Mouse (Mus musculus): ENCODE results near the gene Rad54l. TPM values are rescaled to one million over a fixed set of nuclear protein-coding genes. Genes with fewer than 3 reads are reported as not detected.

Rad54l gene
- under 1 TPM; 0.36 to 0.91 TPM for total RNA-seq (2021)
- long read RNA-seq, experiment 1: 0 reads
- long read RNA-seq, experiment 2: 0 reads

DNA sequence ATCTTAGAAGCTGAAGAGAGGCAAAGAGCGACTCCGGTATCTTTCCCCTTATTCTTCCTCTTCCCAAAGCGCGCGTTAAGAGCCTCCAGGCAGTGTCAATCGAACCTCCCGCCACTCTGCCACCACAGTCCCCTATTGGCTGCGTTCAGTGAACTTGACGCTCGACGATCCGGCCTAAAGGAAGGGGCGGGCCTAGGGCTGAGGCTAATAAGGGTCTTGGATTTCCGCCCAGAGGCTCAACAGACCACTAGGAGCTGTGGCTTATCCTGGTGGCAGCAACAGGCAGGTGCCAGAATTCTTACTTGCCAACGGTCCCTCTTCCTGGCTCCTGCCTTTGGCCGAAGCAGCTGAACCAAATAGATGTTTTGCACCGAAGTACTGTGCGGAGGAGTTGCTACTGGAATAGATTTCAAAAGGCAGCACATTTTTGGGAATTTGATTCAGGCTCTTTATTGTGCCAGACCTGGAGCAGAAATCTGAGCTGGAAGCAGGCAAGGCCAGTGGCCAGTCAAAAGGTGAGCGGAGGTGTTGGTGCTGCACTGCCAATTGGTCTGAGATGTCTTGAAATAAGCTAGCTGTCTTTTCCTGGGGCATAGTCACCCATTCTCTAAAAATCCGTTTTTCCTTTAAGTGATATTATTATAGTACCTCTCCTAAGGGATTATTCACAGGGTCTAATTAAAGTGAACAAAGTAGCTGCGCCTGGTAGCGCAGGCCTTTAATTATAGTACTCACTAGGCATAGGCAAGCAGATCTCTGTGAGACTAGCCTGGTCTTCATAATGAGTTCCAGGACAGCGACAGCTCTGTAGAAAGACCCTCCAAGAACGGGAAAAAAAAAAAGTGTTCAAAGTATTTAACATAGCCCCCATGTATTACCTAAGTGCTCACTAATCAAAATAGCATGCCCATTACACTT is at the start of gene Rad54l, which contains the start of gene Pomgnt1:
TSS of gene Rad54l (minus strand) at position 89 of the 918 bp plus-strand sequence.
TSS of gene Pomgnt1 (plus strand) at position 239 of the 918 bp plus-strand sequence.
- peak; percentile 76 for DNase-seq

DNA sequence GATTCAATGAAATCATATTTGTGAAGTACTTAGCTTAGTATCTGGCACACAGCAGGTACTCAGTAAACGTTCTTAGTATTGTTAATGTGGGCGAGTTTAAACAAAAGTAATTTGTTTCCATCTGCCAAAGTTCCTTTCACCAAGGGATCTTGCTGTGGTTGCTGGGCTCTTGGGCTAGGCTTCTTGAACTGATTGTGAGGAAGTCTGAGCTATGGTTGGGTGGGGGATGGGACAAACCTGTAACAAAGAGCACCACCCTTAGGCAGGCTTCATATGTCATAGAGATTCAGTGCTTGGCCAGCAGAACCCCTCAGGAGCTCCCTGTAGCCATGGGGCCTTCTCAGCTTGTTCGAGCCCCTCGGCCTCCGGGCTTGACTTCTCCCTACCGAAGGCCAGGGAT is 49.6 kb upstream of the Rad54l start, which contains the start of the genes 1700042G07Rik and Gm49337:
TSS of gene 1700042G07Rik (plus strand) at position 301 of the 400 bp plus-strand sequence.
TSS of gene Gm49337 (plus strand) at position 313 of the 400 bp plus-strand sequence.
- DNase-seq: no peak

DNA sequence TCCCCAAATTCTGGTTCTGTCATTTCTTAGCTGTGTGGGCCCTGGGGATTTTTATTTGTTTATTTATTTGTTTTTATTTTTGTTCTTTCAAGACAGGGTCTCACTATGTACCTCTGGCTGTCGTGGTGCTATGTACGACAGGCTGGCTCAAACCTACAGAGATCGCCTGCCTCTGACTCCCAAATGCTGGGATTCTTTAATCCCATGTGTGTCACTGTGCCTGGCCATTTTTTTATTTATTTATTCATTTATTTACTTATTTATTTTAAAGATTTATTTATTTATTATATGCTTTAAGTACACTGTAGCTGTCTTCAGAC is 45.8 kb upstream of the Rad54l start:
- DNase-seq: no peak

DNA sequence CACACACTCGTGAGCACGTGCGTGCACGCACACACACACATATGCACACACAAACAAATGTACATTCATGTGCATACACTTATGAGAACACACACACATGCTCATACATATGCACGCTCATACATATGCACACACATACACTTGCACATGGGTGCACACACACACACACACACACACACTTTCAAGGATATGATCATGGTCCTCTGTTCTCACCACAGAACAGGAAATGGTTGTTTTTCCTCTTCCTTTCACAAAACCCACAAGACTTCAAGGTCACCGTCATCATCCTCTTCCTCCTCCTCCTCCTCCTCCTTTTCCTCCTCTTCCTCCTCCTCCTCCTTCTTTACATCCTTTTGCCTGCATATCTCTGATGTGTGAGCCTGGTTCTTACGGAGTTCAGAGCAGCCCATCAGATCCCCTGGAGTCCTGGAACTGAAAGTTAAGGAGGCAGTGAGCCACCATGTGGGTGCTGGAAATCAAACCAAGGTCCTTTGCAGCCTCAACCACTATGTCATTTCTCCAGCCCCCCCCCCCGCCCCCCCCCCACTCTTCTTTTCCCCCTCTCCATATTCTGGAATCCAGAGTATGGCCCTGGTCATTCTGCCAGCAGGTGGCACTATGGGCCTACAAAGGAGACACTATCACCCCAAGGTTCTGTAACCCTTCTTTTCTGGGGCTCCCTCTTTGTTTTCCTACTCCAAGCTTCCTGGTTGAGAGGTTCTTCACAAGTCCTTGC is 45.3 kb upstream of the Rad54l start:
- DNase-seq: peak; percentile 40

DNA sequence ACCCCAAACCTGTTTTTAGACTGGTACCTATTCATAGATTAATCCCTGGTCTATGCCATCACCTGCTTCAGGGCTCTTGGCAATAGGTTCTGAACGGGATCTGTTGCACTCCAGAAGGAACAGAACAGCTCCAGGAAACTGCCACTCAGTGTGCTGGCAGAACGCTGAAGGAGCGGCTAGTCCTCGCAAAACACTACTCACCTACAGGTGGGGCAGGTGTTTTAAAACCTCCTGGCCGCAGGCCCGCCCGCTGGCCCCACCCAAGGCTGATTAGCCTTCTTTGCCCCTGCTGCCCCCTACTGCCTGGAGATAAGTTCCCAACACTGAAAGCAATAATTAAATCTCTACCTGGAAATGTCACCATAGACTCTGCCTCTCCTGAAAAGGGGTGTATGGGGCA is 43.9 kb upstream of the Rad54l start, which contains the start of gene Tspan1:
TSS of gene Tspan1 (minus strand) at position 198 of the 400 bp plus-strand sequence.
- DNase-seq: no peak

DNA sequence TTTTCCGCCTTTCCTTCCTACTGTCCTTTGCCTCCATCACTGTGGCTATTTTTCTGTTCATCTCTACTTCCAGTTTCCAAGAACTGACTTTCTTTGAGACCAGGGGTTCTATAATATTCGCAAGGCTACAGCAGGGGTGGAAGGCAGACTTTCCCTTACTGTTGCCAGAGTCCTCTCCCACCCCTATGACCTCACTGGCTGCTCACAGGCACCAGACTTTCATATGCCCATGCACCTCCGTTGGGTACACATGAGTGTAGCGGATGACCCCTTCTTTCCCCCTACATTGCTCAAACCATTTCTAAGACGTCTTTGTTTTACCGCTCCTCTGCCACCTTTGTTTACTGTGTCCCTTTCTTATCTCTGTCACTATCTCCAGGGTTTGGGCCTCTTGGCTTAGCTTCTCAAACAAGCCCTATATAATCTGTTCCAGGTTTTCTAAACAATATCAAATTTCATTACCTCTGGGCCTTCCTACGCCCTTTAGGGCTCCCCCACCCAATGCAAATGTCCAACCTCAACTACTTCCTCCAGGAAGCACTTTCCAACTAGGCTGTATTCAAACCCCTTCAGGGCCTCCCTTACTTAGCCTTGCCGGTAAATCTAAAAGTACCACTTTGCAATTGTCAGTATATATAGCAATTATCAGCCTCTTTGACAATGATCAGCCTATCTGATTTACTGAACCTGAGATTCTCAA is 42.4 kb upstream of the Rad54l start:
- DNase-seq: no peak

DNA sequence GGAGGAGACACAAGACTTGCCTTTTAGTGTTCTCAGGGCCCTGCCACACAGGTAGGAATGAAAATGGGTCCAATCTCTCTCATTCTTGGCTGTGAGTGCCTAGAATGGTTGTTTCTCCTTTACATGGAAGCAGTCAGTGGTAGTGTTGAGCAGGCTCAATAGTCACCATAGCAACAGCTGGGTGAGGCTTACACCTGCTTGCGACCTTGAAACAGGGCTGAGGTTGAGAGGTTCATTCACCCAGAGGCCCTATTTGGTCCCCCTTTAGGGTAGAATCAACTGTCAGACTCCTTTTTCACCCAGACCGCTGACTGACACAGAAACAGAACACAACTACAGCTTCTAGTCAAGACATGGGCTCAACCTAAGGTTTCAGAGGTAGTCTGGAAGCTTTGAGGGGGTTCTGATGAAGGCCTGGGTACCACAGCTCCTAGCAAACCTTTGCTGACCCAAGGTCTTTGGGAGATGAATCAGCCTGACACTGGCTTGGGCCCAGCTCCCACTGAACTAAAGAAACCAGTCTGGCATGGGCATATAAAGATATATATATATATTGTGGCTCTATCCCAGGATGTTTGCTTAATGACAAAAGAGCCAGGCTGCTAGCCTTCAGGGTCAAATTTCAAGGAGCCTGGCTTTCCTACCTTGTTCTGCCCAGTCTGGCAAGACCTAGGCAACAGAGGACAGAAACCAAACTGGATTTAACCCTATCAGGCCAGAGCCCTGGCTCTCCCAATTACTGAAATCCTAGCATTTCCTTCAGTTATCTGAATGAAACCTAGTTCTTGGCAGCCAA is 41.5 kb upstream of the Rad54l start:
- DNase-seq: no peak

DNA sequence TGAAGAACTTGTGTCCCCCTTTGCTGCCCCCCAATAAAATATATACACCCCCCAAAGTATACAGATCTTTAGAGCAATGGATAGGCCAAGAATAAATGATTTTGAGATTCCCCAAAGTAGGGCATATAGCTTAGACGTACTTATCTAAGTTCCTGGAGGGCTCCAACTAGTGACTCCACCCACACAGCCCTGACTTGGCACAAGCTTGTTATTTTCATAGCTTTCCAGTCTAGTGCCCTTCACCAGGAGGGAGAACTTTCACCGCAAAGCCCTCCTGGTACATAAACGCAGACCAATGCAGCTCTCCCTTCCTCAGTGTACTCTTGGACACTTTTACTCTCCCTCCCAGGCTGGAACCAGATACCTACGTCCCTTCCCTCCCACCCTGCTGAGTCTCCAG is 38.7 kb upstream of the Rad54l start:
- DNase-seq: no peak

DNA sequence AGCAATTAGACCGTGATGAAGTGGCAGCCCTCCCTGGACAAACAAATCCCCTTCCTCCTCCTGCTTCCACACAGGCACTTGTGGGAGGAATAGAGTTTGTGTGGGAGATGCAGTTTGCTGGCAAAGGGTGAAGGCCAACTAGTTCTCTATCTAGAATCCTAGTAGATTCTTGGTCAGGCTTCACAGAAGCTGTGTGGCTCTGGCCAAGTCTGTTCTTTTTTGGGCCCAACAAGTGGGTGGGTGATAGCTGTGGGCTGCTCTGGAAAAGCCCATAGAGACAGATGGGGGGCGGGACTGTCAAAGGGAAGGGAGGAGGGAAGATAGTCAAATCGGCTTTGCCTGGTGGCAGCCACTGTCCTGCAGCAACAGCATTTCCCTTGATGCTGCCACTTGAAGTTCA is 37.3 kb upstream of the Rad54l start:
- DNase-seq: no peak

DNA sequence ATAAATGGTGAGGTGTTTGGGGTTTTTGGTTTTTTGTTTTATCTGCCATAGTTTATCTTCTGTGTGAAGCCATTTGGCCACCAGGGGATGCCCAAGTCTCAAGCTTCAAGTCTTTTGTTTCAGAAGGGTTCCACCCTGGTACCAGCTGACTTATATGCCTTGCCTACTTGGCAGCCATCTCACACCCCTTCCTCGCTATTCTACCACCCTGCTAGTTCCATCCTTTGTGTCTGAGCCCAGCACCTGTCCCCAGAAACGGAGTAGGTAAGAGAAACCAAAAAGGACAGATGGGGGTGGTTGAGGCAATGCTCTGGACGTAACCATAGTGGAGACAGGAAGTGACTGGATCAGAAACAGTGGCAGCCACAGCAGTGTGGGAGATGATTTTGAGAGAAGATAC is 36.4 kb upstream of the Rad54l start:
- no peak for DNase-seq

DNA sequence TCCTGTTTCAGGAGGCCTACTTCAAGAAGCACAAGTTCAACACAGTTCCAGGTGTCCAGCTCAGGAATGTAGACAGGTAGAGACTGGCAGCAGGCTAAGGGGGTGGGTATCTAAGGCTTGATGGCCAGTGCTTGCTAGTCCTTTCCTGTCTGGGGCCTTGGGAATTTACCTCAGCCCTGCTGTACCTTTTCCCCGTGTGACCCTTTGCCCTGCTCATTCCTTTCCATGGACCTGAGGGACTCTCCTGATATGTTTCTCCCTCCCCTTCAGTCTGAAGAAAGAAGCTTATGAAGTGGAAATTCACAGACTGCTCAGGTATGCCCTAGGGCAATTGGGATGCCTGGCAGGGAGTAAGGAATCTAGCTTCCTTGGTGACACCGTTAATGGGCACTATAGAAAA is 34.4 kb upstream of the Rad54l start:
- DNase-seq: no peak

DNA sequence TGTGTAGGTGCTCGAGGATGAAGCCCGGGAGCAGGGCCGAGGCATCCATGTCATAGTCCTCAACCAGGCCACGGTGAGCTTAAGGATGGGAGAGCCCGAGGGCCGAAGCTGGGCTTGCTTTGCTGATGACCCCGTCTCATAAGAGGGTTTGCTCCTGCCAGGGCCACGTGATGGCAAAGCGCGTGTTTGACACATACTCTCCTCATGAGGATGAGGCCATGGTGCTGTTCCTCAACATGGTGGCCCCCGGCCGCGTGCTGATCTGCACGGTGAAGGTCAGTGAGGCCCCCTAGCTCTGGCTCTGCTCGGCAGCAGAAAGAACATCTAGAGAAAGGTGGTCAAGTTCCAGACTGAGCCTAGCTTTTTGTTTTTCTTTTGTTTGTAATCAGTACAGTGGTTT is 29.2 kb upstream of the Rad54l start:
- DNase-seq: no peak

DNA sequence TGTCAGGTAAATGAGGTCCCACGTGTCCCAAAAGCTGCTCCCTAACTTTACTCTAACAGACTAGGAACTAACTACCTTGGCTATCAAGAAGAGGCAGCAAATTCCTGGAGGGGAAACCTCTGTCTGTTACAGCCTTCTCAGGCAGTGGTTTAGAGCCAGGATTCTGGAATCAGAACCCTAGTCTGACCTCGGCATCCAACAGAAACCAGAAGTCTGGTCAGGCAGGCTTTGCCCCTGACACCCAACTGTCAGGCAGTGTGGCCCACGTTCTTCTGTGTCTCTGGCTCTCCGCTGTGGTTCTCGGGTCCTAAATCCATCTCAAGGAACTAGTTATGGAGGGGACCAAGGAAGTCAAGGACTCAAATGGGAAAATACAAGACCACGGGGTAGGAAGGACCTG is 27.7 kb upstream of the Rad54l start, which contains the start of gene Lurap1:
TSS of gene Lurap1 (minus strand) at position 101 of the 400 bp plus-strand sequence.
- no peak for DNase-seq

DNA sequence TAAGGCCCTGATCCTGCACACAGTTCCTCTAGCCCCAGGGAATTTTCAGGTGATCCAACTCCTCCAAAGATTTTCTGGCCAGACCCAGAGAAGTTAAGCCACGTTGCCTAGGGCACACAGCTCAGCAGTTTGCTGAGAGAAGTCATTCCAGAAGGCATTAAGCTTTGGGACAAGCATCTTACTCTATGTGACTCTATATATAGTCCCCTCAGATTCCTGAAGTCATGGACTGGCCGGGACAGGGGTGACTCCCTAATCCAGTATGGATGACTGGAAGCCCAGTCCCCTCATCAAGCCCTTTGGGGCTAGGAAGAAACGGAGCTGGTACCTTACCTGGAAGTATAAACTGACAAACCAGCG is 27.4 kb upstream of the Rad54l start:
- DNase-seq: no peak

DNA sequence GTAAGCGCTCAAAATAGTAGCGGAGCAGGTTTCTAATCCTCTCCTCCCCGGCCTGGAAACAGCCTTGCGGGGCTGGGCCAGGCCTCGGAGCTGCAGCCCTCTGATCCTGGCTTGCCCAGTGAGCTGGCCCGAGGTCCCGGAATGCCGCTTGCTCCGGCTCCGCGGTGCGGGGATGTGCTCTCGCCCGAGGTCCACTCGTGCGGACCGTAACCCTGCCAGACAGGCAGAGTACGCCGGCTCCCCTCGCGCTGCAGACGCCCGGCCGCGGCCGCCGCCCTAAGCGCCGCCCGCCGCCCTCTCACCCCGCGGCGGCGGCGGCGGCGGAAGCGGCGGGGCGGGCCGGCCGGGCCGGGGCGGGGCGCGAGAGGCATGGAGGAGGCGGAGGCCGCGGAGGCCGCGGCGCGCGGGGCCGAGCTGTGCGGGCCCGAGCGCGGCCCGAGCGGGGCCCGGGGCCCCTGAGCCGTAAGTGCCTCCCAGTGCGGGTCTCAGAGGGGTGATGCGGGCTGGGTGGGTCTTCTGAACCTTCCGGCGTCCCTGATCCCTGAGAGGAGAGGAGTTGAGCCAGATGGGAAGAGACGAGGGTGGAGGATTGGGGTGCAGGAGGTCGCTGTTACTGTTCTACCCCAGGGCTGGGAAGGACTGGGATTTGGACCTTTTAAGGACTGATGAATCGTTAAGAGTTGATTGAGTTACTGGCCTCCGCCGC is 26.8 kb upstream of the Rad54l start:
- DNase-seq: peak; percentile 70

DNA sequence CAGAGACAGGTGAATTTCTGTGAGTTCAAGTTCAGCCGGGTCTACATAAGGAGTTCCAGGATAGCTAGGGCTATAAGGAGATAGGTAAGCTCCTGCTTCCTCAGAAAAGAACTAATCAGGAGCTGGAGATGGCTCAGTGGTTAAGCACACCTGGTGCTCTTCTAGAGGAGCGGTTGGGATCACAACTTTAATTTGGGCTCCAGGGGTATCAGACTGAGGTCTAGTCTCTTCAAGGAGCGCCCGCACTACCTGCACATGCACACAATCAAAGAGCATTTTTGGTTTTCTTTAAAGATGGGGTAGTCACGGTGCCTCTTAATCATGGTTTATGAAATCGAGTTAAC is 26.3 kb upstream of the Rad54l start:
- no peak for DNase-seq

DNA sequence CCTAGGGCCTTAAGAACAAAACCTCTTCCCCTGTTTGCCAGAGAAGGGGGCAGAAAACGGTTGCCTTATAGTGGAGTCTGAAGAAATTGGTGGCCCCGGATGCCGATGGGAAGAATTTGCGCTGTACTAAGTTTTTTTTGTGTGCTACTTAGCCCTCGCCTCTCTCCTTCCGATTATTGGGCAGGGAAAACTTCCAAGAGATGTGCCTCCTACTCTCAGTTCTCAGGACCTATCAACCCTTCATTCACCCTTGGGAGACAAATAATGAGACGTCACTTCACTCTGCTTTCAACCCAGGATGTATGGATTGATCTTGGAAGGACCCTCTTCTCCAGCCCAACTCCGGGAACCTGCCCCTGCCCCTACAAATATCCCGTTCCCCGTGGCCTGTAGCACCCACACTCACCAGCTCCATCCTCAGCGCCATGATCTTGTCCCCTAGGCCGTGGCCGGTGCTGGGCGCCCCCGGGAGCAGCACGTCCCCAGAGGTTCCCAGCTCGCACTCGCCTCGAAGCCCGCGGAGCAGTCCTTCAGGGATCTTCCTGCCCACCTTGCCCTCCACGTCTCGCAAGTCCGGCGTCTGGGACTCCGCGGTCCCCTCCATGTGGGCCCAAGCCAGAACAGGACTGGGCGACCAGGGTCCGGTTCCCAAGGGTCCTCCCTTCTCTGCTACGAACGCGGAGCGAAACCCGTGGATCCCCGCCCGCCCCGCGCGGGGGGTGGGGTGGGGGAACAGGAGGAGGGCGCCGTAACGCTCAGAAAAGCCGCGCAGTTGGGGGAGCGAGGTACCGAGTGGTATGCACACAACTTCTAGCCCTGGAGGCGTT is 20.6 kb upstream of the Rad54l start:
- peak; percentile 66 for DNase-seq

DNA sequence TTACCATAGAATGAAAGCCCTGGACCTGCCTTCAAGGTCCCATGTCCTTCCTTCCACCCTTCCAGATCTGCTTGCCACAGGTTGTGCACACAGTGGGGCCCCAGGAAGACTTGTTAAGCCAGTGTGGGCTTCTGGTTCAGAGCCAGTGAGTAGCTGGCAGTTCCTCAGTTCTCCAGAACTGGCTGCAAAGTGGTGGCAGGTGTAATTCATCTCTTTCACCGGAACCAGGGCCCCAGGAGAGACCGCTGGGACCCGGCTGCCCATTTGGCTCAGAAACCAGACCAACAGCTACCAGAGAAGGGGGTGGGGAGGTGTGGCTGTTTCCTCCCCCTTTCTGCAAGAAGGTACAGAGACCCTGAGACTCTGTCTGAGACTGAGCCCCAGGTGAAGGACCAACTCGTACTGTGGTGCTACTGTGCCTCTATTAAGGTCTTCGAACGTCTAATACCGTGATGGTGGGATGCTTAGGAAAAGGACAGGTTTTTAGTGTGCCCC is 19.9 kb upstream of the Rad54l start:
- DNase-seq: peak; percentile 34

DNA sequence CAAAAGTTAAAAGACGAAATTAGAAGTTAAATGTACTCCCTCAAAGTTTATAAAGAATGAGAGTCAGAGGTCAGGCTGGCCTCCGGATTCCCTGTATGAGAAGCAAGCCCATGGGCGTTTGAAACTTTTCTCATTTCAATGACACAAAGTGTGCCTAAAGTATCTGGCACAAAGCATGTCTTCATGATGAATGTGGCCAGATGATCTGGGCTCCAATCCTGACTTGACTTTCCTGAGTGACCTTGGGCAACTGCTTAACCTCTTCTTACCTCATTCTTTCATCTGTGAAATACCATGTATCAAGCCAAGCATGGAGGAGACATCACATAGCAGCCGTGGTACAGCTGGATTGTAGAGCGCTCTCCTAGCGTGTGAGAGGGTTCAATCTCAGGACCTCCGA is 18.8 kb upstream of the Rad54l start:
- no peak for DNase-seq

DNA sequence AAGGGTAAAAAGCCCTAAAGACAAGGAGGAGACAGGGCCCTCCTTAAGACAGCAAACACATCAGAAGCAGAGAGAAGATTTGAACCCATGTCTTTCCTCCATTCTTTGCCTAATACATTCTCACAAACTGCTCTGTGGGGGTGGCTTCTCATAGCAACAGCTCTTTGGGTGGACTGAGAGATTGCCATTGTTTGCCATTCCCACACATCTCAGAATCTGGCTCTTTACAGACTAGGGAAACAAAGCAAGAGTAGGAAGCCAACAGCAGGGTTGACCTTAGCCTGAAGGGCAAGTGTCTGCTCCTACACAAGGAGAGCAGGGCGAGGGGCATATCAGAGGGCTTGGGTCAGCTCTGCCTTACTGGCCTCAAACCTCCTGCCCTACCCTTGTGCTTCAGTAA is 18.2 kb upstream of the Rad54l start:
- no peak for DNase-seq
